Mouse (Mus musculus) layer of hippocampus, postnatal 25 days (tissue): Measurements from ENCODE around the gene Runx1. TPM values are rescaled to one million over a fixed set of nuclear protein-coding genes. Genes with fewer than 3 reads are reported as not detected.

Source experiments
- DNase-seq, 2 experiments: peaks; one replicate each; pipeline ENCODE4 v3.0.0; 2022; ENCODE audit warnings: mixed read lengths in 2 of 2, low spot score in 1 of 2; ENCODE audit errors: extremely low spot score in 1 of 2
- total RNA-seq, 2 experiments: library from RNA; stranded (reverse); gene quantifications; 2 replicates each; pipeline ENCODE4 v1.2.3; 2021

Gene Runx1
- total RNA-seq, 2 experiments from 2014 or later, result 0.74 to 2.1 TPM

DNA sequence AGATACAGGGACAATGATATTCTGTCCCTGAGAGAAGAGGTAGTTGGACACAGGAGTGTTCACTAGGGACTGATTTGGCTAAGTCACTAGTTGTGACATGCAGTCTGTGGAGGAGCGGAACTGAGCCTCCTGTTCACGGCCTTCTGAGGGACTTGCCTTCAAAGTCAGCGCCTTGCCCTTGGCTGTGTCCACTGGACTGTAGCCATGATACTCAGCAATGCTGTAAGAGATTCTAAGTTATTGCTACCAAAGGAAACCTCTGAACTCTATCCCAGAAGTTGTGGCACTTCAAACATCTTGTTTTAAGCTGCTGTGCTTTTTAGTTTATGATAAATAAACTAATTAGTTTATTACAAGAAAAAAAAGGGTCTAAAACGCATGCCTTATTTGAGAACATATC is 238.1 kb downstream of the Runx1 start:
- no peak for DNase-seq

- DNase-seq, result no peak
Observed at GRCm38 (mm10) chr16:92581767-92582166, 244.2 kb downstream of the Runx1 start.

- DNase-seq, result no peak
Observed at GRCm38 (mm10) chr16:92580981-92581380, 245.0 kb downstream of the Runx1 start.

DNA sequence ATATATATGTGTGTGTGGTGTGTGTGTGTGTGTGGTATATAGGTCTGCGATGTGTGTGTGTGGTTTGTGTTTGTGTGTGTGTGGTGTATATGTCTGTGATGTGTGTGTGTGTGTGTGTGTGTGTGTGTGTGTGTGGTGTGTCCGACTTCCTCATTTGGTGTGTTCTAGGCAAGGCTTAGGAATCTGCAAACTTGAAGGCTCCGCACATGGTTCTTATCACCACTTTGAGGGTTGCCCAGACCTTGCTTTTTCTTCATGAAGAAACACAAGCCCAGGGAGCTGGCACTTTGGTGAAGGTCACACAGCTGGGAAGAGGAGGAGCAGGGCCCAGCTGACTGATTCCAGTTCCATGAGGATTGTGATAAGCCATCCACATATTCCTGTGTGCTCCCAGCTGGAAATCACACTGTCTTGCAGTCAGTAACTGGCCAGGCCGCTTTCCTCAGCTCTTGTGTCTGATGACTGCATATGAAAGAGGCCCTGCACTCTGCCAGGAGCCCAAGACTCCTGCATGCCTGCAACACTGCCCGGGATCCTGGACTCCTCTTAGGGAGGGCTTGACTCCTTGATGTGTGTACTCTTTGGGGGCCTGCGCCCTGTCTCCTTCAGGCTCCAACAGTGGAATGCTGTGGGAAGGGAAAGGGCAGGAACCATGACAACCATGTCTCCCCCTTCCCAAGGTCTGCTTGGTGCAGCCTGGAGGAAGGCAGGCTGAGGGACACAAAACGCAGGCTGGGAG is 246.9 kb downstream of the Runx1 start:
- DNase-seq, result no peak

GRCm38 (mm10) chr16:92577381-92577780 is 248.6 kb downstream of the Runx1 start:
- no peak for DNase-seq

- no peak for DNase-seq
Observed at GRCm38 (mm10) chr16:92575792-92576191, 250.2 kb downstream of the Runx1 start.

DNA sequence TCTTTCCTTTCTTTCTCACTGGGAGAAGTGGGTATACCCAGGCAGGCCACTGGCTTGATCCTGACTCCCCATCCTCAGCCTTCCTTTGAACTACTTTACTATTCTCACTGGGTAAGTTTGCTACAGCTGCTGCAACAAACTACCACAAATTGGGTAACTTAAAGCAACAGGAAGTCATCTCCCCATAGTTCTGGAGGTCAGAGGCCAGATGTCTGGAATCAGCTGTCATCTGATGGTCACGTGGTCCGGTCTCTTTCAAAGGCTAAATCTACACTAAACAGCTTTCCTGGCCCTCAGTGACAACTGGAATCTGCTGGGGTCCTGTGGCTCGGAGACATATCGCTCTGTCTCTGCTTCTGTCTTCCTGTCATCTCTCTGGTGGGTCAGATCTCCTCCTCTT is 252.8 kb downstream of the Runx1 start:
- DNase-seq, result no peak

DNA sequence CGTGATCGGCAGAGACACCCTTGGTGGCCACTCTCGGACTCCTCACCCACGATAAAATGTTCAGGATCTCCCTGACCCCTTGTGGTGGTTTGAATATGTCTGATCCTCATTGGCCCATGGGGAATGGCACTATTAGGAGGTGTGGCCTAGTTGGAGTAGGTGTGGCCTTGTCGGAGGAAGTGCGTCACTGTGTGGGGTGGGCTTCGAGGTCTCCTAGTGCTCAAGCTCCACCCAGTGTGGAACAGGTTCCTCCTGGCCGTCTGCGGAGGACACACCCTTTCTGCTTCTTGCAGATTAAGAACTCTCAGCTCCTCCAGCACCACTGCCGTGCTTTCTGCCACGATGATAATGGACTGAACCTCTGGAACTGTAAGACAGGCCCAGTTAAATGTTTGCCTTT is 254.7 kb downstream of the Runx1 start:
- DNase-seq, result no peak

- DNase-seq, result no peak
Observed at GRCm38 (mm10) chr16:92566146-92566545, 259.8 kb downstream of the Runx1 start.

DNA sequence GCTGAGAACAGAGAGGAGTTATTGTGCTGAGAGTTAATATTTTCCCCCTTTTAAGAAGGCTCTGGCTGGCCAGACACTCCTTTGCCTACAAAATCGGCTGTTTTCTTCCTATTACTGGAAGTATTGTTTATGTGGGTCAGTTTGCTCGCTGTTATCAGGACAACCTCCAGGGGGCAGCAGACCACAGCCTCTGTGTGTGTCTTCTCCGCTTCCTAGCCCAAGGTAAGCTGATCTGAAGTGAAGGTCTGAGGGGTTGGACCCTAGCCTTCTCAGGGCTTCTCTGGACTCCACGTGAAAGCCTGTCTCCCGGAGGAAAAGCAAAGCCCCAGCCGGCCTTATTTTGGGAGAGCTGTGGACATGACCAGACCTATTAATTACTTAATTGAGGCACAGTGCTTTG is 260.2 kb downstream of the Runx1 start:
- peak; percentile 88 to 98 for DNase-seq

- DNase-seq, result peak in 1 of 2 experiments; percentile 7
Observed at GRCm38 (mm10) chr16:92565291-92565690, 260.7 kb downstream of the Runx1 start.

DNA sequence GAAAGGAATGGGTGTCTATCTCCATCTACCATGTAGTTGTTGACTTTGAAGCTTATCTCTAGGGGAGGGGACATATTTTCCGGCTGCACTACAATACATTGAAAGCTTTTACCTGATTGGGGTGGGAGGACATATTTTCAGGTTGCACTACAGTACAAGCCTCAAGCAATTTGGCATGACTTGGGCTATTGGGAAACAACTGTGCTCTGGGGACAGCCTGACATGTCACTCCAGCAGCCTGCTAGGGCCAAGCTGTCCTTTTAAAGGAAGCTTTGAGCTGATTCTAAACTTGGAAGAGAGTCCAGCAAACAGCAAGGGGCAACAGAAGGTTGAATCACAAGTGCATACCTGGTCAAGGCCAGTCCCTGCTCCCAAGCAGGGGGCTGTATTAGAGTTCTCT is 270.9 kb downstream of the Runx1 start:
- DNase-seq, result no peak

DNA sequence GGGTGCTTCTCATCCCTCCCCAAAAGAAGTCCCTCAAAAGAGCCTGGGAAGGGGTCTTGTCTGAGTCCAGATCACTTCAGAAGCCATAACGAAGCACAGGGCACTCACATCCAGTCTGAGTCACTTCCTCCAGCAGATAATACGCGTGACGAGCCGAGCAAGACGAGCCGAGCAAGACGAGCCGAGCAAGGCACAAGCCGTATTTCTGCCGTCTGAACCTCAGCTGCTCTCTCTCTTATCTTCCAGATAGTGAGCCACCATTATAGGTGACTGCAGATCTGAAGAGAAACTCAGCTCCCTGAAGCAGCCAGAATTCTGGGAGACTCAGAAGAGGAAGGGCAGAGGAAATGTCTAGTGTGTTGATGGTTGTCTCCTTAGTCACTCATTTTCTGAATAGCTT is 273.1 kb downstream of the Runx1 start:
- DNase-seq, result no peak

DNA sequence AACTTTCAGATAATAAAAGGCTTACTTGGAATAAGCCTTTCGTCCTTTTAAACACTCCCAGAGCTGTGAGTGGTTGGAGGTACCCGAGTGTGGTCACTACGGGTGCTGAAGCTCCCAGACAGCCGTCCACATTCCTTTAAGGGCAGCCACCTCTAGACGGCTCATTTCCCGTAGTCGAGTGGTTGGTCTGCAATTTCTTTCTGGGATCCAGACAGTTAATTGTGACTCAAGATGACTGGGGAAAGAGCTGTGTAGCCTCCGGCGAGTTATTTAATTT is 273.9 kb downstream of the Runx1 start:
- DNase-seq, result no peak
